Mouse (Mus musculus) spleen, postnatal 36 days (tissue): Measurements from ENCODE around the gene Gjd3.
"Not testable (repeated sequence)": the region's sequence is repeated elsewhere in the genome, so short reads cannot be mapped to it uniquely, and the experiment has no call there.

ENCODE experiments used
- DNase-seq, 2 experiments: peaks; one replicate each; pipeline ENCODE4 v3.0.0; 2022; ENCODE audit warnings: low spot score in 2 of 2, mixed read lengths in 1 of 2

The Gjd3 gene

DNA sequence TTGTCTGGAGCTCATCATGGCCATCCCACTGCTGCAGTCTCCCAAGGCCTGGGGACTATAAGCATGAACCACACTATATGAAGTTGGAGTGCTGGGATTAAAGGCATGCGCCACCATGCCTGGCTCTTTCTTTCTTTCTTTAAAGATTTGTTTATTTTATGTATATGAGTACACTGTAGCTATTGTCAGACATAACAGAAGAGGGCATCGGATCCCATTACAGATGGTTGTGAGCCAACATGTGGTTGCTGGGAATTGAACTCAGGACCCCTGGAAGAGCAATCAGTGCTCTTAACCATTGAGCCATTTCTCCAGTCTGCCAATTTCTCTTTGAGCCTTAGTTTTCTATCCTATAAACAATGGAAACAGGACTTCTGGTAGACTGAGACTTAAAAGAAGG is 49.0 kb downstream of the Gjd3 start:
- DNase-seq: not testable (repeated sequence)

DNA sequence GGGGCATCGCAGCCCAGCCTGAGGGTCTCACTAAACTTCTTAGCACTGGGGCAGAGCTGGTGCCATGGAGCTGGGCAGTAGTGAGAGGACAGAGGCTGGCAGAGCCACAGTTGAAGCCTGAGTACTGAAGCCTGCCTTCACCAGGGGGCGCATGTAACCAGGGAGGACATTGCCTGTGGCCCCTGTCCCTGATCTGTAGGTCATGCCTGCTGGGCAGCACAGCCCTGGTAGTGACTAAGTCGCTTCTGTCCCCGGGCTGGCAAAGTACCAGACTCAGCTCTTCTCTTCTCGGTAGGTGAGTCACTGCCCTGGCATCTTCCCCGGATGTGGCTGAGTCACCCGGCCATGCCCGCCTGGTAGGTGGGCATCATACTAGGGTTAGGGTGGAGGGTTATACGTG is 49.7 kb downstream of the Gjd3 start:
- DNase-seq: peak; percentile 70 to 74

DNA sequence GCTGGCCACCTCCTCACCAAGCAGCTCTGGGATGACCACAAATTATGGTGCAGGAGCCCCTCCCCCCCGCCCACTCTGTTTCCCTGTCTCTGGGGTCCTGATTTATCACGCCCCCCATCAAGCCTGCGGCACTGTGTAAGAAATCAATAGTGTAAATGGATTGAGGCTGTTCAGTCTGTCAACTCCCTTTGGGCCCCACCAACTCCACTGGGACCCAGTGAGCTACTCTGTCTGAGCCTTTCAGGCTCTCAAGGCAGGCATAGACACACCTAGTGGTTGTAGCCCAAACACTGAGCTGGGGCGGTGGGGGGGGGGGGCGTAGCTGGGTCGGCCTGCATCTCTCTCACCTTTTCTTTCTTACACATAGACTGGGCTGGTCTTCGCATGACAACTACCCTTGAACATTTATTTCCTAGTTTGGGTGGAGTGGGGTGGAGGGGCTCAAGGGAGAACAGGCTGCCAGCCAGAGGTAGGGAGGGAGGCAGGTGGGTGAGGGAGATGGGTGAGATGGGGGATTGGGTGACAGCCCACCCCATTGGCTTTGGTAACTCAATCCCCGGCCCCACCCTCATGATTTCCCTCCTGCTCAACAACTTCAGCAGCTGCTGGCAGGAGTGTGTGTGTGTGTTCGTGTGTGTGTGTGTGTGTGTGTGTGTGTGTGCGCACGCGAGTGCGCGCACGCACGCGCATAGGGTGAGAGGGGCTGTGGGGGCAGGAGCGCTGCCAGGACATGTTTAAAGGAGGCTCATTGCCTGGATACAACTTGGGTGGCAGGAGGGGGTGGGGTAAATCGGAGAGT is 50.3 kb downstream of the Gjd3 start:
- DNase-seq: no peak
